Mouse (Mus musculus): ENCODE measurements at regions not wholly inside any gene's neighbourhood (a gene's known extent, or its start where the extent isn't known, plus 50 kb on each side); places are given as distances from the start of the nearest gene placed in this dataset.
A peak's percentile ranks its signal among the peaks of the same experiment; 100 is the strongest.

DNA sequence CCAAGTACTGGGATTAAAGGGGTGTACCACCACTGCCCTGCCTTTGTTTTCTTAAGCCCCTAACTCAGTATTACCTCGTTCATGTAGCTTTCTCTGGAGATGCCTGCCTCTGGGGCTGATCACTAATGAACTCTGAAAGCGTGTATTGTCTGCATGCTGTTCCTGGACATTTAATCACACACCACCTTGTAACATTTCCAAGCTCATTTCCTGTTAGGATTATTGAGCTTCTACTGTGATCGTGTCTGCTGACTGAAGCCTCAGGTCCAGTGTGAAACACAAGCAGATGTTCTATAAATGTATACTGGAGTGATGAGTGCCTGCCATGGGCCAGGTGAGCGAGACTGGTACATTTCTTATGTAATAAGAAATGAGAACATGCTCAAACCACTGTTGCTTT lies 398.6 kb downstream of the Brinp2 start:
- DNase-seq (ENCODE audit: low read depth, low spot score), result no peak

DNA sequence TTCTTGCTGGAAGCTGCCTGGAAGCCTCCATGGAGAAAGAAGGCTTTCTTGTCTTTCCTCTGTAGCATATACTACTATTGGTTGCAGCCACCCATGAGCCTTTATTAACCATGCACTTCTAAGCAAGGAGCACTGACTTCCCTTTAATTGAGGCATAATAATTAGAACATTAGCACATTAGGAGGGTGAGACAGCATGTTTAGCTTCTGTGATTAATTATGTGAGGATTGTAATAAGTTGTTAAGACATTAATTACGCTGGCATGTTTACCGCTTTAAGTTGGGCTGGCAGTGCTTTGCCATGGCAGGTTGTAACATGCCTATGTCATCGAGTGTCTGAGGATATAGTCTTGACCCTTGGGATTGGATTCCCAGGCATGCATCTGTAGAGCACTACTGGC lies 391.7 kb downstream of the Brinp2 start:
- DNase-seq (ENCODE audit: low read depth, low spot score), result no peak

DNA sequence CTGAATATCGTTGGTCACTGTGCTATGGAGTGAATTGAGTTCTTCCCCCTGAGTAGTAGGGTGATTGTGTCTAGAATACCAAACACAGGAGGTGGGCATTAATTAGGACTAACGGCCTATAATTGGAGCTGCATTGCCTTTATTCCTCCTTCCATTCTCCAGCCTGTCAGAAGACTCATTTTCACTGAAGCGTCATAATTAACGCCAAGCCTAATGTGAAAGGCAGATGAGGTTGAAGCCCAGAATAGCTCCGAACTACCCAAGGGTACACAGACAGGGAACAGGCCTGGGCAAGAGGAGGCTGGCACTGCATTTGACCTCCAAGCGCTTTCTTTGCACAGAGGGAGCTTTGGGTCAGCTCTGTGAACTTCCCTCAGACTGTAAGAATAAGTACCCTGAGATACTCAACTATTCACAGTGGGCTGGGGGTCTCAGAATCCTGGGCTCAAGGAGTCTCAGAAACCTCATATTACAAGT lies 386.5 kb downstream of the Brinp2 start:
- peak; percentile 12 for DNase-seq (ENCODE audit: low read depth, low spot score)

DNA sequence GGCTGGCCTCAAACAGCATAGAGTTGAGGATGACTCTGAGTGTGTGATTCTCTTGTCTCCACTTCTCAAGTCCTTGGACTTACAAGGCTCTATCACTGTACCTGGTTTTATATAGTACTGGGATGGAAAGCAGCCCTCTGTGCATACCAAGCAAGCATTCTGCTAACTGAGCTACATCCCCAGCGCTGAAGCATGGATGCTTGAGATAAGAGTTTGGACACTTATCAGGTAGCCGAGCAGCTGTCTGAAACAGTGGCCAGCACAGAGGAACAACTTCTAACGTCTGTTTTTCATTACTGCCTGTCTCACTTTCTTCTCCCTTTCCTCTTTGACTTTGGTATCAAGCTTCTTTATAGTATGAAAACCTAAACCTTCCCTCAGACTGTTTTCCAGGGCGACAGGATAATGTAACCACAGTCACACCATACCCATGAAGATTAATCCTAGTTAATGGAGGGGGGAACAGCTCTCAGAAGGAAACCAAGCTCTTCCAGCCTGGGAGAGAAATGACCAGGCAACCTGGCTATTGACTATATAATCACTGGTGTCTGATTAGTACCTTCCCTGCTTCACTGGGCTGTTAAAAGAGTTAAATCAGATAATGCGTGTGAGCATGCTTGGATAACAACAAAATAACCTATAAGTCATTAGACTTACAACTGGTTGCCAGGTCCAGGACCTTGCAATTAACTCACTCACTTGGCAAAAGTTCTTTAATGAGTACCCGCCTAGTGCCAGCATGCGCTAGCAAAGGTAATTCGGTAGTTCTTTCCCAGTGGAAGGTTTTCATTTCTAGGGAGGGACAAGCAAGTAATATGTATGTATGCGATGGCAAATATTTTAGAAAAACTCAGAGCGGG lies 382.5 kb downstream of the Brinp2 start:
- DNase-seq (ENCODE audit: low read depth, low spot score), result no peak

DNA sequence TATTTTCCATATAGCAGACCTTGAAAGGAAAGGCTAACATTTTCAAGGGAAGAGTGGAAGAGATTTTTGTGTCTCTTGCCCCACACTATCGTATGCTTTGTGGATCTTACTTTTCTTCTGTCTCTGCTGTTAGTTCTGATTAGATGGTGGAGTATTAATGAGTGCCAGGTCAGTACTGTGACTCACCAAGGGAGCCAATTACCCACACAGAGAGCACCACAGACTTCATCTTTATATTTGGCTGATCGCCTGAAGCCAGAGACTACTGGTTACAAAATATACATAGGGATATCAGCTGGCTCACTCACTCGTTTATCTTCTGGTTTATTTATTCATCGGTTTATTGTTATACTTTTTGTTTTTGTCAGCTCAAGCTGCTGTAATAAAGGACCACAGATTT lies 381.5 kb downstream of the Brinp2 start:
- peak; percentile 16 for DNase-seq (ENCODE audit: low read depth, low spot score)

DNA sequence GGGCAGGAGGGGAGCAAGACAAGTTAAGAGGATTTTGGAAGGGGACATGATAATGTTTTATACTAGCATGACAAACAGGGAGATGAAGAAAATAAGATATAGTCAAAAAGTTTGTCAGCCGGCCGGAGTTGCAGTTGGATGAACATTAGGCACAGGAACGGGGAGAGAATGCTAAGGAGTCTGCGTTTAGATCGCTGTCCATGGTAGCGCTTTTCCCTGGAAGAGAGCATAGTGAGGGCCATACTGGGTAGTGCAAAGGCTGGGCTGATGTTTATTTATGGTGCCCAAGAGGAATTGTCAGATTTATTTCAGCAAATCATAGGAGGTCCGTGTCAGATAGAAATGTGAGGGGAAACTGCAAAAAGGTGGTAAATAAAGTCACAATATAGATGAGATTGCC lies 337.0 kb downstream of the Brinp2 start:
- DNase-seq (ENCODE audit: low read depth, low spot score), result no peak

DNA sequence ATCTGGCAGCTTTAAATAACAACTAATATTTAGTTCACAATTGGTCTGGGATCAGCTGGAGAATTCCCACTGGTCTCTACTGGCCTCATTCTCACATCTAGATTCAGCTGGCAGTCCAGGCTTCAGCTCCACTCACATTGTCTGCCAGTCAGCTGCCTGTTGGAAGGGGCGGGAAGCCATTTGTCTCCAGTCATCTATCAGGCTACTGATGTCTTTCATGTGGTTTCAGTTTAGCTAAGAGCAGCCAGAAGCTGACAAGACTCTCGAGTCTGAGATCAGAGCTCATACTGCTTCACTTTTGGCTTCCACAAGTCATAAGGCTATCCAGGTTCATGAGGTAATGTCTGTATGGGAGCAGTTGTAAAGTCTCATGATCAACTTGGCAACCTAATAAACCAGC lies 316.4 kb downstream of the Brinp2 start:
- no peak for DNase-seq (ENCODE audit: low read depth, low spot score)

DNA sequence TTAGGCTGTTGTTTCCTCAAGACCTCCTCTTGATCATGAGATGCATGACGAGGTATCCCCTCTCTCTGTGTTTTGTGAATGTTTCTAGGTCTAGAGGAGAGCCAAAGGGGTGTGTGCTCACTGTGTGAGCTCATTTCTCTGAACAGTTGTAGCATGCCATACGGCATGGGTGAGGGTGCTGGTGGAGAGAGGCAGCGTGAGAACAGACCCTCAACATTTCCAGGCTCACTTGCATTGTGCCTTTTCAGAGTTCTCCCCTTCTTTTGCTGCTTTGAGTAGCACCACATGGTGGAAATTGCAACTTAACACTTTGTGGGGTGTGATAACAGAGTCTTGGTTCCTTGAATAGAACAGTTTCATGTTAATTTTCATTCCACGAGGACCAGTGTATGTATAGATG lies 315.8 kb downstream of the Brinp2 start:
- peak; percentile 35 for DNase-seq (ENCODE audit: low read depth, low spot score)

DNA sequence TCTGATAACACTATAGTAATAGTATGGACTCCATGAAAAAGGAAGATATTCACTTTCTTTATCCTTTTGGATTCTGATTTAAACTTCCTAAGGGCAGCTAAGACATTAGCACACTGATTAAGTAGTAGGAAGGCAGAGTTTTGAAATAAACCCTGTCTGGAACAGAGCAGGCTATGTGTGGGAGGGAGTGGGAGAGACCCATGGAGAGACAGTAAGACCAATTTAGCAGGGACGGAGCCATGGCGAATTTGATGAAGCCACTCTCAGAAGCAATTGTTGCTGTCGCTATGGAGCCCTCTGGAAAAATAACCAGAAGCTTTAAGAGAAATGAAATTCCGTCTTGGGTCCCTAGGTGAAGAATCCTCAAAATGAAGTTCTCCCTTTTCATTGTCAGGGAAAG lies 303.5 kb downstream of the Brinp2 start:
- DNase-seq (ENCODE audit: low read depth, low spot score), result peak; percentile 67

DNA sequence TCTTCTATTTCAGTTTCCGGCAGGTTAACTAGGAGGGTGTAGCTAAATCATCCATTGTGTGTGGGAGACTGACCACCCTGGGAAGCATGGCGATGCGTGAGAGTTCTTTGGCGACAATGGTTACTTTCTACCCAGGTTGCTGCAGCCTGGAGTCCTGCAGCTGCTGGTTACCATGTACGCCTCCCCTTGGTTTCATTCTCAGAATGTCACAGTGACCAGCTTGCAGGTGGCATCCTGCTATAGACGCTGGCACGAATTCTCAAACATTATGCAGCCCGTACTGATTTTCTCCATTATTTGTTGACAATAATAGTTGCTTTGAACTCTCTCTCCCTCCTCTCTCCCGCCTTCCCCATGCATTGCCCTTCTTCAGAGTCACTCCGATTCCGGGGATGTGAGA lies 301.2 kb downstream of the Brinp2 start:
- DNase-seq (ENCODE audit: low read depth, low spot score), result peak; percentile 30

DNA sequence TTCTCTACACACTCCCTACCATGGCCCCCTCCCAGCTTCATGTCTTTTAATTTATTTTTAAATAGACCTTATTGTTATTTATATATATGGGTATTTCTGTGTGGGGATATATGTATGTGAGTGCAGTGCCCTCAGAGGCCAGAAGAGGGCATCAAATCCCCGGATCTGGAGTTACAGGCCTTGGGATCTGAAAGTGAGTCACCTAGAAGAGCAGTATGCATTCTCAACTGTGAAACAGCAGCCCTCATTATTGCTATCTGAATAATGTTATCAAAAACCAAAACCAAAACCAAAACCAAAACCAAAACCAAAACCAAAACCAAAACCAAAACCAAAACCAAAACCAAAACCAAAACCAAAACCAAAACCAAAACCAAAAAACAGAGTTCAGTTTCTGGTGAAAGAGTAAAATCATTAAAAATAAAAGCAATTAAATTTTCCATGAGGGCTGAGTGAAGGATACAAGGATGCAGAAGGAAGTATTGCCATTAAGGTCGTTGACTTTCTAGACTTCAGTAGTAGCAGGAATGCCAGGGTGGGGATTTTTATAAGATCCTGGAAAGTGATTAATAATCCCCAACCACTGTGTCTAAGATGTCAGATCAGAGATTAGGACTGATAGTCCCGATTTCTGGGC lies 299.0 kb downstream of the Brinp2 start:
- peak; percentile 10 for DNase-seq (ENCODE audit: low read depth, low spot score)

DNA sequence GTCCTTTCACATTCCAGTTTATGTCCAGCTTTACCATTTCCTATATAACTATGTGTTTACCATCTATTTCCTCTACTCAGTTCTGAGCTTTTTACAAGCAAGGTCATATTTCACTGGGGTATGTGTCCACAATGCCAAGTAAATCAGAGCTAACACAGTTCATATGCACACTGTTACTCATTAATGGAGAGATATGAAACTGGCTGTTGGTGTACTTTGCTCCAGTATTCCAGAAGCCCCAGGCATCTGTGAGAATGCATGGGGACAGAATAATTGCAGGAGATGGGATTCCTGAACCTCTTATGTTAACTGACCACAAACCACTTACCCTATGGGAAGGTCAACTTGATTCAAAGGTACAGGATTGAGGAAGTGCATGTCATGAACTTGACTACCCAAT lies 298.3 kb downstream of the Brinp2 start:
- no peak for DNase-seq (ENCODE audit: low read depth, low spot score)

DNA sequence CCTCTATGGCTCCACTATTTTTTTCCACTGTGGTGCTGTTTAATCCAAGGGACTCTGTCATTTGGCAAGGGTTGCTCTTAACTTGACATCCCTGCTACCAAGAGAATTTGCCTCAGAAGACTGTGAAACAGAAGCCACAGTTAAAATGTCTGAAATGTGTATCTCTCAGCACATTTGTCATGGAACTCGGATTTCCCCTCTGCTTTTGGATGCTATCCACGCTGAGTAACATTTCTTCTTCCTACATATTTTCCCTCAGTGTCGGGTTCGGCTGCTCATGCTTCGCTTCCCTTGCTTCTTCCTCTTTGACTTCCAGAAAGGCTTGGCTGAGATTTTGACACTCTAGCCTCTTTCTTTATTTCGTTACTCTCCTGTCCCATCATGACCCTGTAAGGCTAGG lies 294.1 kb downstream of the Brinp2 start:
- DNase-seq (ENCODE audit: low read depth, low spot score), result peak; percentile 62

DNA sequence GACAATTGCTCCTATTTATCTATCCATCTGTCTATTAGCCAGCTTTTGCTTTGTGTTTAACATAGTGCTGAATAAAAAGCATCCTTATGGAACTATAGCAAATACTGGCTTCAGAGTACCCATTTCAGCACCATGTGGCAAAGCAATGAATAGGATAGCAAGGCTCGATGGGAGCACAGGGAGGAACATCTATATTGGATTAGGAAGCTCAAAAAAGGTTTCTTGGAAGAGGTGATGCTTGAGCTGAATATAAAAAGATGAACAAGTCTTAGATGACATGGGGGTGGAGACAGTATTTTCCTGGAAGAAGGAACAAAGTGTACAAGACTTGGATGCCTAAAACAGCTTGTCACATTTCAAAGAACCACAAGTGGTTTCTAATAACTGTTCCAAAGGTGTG lies 273.9 kb downstream of the Brinp2 start:
- peak; percentile 57 for DNase-seq (ENCODE audit: low read depth, low spot score)

DNA sequence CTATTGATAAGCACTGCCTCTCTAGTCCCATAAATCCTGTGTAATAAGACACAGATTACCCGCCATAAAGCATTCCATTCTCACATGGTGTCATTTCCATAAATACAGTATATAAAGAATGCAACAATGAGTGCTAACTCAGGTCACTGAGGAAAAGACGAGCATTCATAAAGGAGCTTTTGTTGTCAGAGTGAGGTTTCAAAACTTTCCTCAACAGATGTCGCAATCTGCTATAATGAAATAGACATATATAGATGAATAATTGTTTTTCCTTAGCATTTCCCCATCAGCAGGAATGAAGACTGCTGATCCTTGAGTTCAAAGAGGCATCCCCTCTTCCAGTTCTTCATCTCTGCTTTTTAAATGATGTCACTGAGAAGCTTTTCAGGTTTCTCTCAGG lies 270.3 kb downstream of the Brinp2 start:
- DNase-seq (ENCODE audit: low read depth, low spot score), result no peak

DNA sequence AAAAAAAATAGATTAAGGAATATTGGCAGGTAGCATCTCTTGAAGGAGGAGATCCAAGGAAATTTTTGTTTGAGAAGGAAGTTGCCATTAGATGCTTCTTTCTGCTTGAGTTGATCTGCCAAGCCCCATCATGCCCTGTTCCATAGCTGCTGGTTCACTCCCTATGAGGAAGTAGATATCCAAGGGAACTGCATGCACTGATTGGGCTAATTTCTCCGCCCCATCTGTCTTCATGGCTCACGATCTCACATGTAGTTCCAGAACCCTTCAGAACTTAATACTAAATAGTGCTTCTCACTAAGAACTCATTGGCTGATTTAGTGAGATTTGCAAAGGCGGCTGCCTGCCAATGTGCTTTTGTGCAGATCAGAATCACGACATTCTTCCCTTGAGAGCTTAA lies 258.6 kb downstream of the Brinp2 start:
- peak; percentile 17 for DNase-seq (ENCODE audit: low read depth, low spot score)

DNA sequence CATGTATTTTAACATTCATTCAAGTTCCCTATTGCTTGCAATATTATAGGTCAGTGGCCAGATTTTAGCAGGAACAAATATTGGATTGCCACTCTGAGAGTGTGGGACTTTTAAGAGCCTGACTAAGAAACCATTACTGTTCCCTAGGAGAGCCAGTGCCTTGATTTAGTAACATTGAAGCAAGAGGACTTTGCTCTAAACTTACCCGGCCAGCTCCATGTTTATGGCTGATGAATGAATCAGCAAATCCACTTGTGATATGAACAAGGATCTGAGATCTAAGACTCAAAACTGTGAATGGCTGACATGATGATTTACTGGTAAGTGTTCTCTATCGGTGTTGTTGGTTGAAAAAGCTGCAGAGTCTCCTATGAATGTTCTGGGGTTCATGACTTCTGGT lies 236.4 kb downstream of the Brinp2 start:
- DNase-seq (ENCODE audit: low read depth, low spot score), result no peak

DNA sequence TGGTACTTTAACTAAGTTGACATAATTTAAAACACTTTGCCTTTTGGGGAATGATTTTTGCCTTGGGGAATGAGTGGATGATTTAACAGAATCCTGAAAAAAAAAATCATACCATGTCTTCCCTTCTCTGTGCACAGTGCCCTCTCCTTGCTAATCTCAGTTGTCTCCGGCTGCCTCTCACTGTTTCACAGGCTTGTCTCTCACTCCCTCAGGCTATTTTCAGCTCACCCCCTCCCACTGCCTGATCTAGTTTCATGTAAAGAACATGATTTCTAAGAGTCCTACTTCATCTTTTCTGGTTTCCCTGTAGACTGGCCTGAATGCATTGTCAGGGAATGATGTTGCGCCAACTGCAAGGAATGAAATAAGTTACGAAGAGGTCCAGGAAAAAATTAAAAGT lies 231.2 kb downstream of the Brinp2 start:
- DNase-seq (ENCODE audit: low read depth, low spot score), result peak; percentile 88

DNA sequence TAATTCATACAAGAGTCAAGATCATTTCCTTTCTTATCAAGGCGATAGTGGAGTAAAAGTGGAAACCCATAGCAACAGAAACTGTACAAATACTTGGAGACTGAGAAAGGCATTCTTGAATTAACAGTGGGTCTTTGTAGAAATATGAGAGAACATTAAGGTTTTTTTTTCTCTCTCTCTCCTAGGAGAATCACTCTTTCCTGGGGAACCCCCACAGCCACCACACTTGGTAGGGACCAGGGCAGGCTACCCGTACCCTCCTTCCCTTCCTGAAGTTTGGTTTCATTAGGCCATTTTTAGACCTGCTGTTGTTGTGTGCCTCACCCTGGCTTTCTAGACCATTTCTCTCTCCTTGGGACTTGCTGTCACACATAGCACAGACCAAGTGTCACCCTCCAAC lies 229.9 kb downstream of the Brinp2 start:
- no peak for DNase-seq (ENCODE audit: low read depth, low spot score)

DNA sequence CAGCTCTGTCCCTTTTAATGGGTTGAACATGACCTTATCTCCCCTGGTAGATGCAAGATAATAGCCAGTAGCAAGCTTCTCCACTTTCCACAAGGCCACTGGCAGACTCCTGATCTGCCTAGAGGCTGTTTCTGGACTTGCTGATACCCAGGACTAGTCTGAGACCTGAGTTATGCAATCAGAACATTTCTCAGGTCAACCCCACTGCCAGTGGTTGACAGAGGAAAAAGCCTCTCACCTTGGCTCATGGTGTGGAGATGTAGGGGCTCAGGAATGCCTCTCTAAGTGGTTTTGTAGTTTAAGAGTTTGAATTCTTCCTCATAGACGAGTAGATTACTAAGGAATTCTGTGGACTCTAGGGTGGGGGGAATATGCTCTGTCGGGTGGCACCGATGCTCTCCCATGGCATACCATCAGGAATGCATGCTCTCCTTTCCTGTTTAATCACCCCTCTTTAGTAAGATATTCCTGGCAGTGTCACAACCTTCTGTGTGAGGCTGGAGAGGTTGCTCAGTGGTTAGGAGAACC lies 226.8 kb downstream of the Brinp2 start:
- DNase-seq (ENCODE audit: low read depth, low spot score), result no peak

DNA sequence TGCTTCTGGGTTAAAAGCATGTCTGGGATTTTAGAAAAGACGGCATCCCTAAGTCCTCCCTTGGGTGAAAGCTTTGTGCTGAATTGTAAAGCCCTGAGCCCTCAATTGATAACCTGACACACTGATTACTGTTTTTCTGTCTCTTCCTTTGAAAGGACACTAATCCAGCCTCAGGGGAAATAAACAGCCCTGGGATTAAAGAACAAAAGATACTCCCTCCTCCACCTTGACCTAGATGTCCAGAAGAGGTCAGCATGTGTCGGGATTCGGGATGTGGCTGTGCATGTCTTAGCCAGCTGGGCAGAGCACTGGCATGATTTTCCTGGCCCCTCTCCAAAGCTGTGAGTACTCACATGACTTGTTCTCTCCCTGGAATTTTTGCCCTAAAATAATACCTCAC lies 208.6 kb downstream of the Brinp2 start:
- DNase-seq (ENCODE audit: low read depth, low spot score), result peak; percentile 45

DNA sequence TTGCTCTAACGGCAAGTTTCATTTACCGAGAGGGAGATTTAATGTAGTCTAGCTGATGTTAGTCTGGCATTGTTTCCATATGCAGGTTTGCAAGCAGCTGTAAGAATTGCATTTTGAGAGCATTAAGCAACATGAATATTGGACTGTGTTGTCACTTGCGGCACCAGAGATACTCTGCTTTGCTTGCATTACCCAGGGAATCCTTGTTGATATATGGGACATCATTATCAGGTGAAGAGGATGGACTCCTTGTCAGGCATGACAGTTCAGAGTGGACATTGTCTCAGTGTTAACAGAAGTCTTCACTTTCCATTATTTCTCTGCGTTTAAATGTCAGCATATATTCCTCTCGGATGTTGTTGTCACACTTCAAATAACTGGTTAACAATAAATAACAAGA lies 208.1 kb downstream of the Brinp2 start:
- no peak for DNase-seq (ENCODE audit: low read depth, low spot score)

DNA sequence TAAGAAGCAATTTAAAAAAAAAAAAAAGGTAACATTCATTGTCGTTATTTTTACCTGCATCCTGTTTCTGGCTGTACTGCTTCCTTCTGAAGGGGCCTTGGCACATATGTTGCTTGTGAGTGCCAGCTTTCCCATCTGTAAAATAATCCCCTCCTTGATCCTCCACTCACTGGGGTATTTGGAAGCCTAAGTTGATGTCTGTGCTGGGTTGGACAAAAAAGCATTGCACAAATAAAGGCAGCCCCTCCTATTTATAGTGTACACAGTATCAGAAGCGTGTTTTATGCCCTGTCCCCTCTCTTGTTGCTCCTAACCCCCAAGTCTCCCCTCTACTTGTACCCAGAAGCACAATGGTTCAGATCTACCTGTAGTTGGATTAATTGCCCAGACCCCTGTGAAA lies 195.0 kb downstream of the Brinp2 start:
- DNase-seq (ENCODE audit: low read depth, low spot score), result no peak
